Mouse (Mus musculus): ENCODE data around the gene Skor1.

The Skor1 gene

GRCm38 (mm10) chr9:63091101-63091921 is 57.5 kb downstream of the Skor1 start:
- peak; percentile 48 to 51 for DNase-seq (ENCODE audit: low spot score in 2 of 2)

- DNase-seq (ENCODE audit: low spot score in 2 of 2): no peak
Measured at GRCm38 (mm10) chr9:63089141-63089540, 59.6 kb downstream of the Skor1 start.
